Mouse (Mus musculus) megakaryocyte progenitor cell, adult 5-6 weeks (primary cell): ENCODE data around the gene Akap2. TPM values are rescaled to one million over a fixed set of nuclear protein-coding genes. Genes with fewer than 3 reads are reported as not detected.

Experiments used
- ATAC-seq: replicated peaks from 2 replicates; pipeline ENCODE4 v1.8.0; 2016; ENCODE audit warnings: mild to moderate bottlenecking, moderate TSS enrichment, inconsistent platforms; ENCODE audit not compliant: poor library complexity
- total RNA-seq, 2 experiments: library from RNA; stranded (forward) in 1 of 2; stranded (reverse) in 1 of 2; fragments of 157-497, 149-512 nt in 1 of 2; fragments of 200-1000 nt in 1 of 2; gene quantifications; 2 replicates each; pipeline versions ENCODE4 v1.2.3 to v1.2.4; 2015 to 2017

Gene Akap2
- total RNA-seq, 2 experiments from 2014 or later, result 0.02 TPM; not detected in 1

DNA sequence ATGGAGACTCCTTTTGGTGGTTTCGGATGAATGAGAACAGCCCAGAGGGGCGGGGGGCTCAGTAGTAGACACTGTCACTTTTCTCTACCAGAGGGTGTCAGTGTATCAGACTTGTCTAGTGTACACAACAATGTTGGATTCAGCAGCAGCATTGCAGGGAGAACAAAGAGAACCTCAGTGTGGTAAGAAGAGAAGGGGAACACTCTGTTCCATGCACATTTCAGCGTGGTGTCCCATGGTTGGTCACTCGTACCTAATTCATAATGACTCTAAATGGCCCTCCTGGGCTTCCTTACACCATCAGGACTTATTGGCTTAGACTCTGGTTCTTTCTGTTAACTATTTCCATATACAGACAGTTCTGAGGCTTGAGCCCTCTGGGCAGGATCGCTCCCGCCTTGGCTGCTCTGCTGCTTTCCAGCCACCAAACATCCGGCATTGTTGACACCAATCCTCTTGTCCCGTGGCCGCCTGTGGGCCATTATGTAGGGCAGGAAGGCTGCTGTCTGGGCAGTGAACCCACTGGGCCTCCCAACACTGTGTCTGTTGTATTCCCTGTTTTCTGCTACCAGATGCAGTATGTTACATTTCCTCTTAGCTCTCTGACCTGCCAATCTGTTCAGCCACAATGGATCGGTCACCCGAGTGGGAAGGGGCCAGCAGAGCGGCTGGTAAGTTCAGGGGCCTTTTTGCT is 19.4 kb upstream of the Akap2 start:
- ATAC-seq, result no peak

DNA sequence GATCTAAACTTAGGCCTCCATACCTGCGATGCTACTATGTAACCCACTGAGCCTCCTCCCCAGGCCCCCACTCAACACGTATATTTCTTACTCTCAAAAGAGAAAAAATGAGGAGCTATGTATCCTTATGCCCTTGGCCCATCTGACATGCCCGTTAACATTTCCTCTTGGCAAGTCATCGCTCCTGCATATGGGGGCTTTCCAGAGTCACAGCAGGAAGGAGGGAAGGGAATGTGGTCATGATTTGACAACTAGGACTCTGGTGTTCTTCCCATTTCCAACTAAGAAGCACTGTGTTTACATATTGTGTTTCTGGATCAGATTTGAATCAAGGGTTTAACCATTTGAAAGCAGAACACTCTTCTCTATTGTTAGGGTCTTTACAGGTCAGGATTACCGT is 15.9 kb upstream of the Akap2 start:
- no peak for ATAC-seq

DNA sequence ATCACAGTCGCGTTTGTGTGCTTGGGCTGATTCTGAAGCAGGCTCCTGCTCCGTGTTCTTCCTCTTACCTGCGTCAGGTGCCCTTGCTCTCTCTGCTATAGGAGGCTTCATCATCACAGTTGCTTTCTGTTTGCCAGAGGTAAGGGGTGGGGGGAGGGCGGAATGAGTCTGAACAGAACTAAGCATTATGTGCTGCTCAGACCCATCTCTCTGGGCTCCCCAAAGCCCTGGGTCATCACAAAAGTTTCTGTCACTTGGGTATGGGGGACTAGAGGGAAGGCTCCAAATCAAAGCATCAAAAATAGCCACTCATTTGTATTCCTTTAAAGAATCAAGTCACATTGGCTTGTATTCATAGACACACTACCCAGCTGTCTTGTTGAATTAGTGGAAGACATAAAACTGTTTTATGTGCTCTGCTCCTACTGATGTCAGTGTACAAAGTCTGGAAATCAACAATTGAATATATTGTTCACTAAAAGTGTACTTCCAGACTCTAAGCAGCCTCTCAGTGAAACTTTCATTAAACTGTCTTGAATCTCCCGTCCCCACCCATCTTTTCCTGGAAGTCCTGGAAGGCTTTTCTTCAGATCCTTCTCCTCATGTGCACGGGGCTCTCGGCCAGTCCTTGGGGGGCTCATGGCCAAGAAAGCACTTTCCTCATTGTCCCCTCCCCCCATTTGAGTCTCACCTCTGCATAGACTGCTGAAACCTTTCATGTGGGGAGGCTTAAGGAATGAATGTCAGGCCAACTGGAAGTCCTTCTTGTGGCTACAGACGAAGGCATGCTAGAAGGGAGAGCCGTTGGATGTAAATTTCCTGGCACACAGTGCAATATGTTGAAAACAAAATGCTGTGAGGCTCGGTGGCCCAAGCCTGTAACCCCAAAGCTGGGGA is 13.6 kb upstream of the Akap2 start:
- ATAC-seq, result no peak

DNA sequence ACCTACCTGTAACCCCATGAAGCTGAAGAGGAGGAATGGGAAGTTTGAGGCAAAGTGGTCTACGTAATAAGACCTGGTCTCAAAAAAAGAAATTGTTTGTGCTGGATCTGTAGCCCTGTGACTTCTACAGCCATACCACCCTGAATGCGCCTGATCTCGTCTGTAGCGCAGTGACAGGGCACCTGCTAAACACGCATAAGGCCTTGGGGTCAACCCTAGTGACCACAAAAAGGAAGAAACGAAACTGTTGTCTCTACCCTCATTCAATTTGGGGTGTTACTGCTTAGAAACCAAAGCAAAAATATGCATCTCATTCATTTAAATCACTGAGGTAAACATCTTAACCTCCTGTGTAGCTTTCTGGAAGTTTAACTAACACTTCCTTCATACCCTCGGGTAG is 12.9 kb upstream of the Akap2 start:
- ATAC-seq, result peak; percentile 64

DNA sequence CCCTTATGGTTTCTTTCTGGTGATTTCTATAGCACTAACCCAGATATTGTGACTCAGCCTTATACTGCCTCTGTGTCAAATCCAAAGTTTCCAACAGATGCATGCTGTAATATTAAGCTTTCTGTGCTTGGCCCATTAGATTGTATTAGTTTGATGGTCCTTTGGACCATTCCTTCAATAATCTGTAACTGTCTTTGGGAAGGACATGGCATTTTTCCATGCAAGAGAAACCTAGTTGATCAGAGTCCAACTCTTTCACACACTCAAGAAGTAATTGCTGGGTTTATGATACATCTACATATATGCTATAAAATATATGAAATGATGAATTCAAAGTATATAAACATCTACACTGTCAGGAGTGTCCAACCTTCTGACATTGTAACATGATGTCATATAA is 1.6 kb upstream of the Akap2 start:
- ATAC-seq, result no peak

DNA sequence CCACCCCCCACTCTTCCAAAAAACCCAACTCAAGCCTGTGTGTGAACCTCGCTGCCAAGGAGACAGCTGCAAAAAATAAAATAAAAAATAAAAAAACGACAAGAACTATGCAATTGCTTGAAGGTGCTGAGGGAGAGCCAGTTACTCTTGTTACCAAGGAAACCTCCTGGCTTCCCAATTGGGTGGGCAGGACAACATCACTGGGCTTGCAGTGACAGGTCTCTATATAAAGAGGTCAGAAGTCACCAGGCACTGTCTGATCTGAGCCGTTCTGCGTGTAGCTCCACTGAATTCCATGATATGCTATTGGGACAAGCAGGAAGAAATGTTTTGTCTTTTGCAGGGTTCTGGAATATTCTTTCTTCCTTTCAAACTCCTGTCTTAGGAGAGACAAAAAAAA is 722 bp upstream of the Akap2 start:
- ATAC-seq, result no peak

DNA sequence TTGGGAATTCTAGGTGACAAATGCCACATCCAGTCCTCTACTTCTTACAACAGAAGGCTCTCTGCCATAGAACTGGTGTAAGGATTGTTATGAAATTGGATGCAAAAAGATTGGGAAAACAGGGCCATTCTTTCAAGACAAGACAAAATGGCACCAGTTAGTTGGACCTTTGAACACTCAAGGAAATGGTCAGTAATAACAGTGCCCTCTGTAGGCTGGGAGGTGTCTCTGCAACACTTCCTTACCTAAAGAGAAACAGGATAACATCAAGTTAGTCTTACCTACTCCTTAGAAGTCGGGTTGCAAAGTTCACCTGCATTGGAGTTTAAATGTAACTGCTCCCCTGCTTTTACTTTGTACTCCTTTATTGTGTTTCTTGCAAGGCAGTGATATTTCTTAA is 1.9 kb downstream of the Akap2 start:
- ATAC-seq, result no peak

DNA sequence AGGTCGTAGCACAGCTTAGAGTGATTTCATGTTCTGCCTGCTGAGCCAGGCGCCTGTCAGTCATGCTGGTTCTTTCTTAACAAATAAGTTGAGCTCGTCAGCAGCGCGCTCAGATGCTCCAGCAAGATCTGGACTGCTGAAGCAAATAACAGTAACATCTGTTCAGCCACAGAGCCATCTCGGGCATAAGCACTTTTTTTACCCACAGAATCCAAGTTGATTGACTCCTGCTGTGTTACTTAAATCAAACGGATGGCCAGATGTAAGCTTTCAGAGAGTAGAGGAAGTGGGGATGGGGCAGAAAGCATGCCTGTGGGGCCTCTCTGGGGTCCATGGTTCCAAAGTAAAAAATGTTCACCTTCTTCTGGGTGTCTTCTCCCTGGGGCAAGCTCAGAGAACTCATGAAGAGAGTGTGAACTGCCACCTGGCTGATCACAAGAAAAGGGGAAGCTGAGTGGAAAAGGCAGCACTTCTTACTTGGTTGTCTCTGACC is 3.5 kb downstream of the Akap2 start:
- ATAC-seq, result no peak

DNA sequence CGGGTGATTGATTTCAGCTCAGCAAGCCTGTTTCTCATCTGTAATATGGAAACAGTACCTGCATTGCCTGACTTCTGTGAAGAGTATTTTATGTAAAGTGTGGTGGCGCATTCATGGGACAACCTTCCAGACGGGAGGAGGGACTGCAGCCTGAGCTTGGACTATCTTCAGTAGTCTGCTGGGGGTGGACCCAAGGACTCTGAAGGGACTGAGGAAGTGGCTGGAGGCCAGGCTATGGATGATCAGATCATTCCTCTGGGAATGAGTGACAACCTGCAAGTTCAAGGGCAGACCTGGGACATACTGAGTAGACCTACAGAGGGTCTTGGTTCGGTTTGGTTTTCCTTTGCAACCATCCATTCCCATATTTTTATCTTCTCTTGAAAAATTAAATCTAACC is 4.8 kb downstream of the Akap2 start:
- ATAC-seq, result no peak

DNA sequence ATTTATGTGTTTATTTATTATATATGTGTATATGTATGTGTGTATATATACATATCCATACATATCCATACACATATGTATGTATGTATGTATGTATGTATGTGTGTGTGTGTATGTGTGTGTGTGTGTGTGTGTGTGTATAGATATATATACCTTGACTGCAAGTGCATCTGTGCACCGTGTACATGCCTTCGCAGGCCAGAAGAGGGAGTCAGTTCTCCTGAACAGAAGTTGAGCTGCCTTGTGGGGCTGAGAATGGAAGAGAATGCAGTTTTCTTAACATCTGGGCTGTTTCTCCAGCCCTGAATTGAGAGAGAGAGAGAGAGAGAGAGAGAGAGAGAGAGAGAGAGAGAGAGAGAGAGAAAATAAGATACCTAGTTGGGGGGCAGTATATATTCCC is 6.2 kb downstream of the Akap2 start:
- ATAC-seq, result peak; percentile 69

DNA sequence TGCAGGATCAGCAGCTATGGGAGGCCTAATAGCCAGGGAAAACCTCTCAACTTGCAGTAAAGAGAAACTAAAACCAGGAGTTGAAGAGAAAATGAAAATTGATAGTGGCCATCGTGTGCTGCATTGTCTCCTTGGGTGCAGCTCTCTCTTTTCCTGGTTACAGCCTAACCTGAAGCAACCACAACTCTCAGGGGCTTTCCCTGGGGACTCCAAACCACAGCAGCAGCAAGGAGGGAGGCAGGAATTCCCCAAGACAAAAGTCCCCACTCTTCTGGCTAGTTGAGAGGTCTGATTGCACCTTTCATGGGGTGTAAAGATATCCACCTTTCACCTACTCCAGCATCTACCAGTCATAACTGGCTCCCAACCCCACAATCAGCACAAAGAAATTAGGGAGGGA is 8.1 kb downstream of the Akap2 start:
- no peak for ATAC-seq

DNA sequence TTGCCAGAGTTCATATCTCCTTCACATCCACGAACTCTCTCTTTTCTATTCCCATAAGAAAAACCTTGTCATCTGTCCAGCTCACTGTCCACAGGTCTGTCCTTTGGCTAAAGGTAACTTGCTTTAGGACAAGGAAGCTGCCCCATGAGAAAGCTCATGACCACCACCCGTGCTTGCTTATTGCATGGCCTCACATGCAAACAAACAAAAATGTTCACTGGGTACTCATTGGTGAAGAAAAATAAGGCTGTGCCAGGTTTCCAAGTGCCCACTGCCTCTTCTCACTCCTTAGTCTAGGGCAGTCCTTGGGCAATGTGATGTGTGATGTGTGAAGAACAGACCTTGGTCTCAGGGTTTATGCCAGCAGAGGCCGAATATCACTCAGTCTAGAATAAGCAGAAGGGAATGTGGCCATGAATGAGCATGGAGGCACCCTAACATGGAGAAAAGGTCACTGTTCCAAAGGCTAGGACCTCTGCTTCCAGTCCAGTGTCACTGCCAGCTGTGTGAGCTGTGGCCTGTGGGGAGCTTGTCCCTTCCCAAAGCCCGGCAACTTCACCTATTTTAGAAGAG is 11.2 kb downstream of the Akap2 start:
- no peak for ATAC-seq

DNA sequence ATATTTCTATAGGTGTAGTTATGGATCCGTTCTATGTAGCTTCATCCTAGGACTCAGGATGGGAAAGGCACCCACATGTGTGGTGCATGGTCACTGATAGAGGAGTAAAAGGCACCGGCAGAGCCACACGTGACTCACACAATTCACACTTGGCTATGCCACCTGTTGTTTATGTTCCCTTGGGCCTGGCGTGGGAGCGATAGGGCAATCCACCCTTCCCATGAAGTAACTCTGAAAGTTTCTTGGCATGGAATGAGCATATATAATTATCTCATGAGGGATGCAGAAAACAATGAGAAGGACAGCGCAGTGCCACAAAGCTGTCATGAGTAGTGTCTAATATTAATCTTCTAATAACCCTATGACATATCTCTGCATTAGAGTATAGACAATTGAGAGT is 12.6 kb downstream of the Akap2 start:
- ATAC-seq, result no peak

DNA sequence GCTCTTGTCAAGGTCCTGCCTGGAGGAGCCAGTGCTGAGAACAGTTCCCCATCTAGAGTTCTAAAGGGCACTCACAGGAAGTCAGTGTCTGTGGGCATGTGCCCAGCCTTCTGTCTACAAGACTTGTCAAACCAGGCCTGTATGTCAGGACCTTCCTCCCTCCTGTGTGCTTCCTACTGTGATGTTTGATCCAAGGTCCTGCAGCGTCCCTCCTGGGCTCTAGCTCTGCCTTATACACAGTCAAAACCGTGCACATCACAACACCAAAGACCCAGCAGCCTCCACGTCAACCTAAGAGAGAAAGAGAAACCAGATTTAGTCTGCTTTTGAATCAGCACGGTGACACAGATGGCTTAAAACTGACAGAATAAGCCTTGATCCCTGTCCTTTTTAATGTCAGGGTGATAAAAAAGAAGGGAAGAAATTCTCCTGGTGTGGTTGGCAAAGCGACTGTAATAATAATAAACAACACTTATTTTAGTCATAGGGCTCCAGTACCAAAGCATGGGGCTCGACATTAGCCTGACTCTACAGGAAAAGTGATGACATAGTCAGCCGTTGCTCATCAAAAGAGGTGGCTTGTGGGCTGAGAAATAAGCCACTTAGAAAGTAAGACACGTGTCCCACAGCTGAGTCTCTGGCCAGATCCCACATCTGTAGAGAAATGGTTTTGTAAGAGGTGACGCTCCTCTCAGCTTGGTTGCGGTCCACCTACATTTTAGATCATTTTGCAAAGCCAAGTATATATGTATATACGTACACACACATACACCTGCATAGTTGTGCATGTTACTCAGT is 13.5 kb downstream of the Akap2 start:
- 0 out of 2 replicates have a peak, but pooled peaks have one; percentile 12 for ATAC-seq

DNA sequence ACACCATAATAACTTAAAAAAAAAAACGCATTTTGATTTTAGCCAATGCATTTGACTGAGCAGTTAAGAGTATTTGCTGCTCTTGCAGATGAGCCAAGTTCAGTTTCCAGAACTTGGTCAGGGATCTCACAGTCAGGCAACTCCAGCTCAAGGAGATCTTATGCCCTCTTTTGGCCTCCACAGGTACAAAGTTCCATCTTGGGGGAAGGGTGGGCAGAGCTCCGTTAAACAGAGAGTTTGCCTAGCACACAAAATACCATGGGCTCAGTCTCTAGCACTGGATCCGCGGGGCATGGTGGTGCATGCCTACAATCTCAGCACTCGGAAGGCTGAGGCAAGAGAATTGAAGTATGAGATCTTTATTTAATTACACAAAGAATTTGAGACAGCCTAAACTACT is 14.9 kb downstream of the Akap2 start:
- ATAC-seq, result no peak

DNA sequence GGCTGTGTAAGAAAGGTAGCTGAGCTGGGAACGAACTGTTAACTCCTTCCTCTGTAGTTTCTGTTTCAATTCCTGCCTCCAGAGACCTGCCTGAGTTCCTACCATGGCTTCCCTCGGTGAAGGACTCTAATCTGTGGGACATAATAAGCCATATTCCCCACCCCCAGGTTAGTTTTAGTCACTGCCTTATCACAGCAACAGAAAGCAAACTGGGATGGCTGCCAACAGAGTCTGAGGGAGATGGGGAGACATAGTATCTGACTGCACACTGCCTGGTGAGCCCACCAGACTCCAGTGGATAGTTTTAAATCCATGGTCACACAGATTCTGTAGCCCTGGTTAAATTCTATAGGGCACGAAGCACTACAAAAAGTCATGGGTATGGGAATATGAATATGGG is 16.0 kb downstream of the Akap2 start:
- ATAC-seq, result peak; percentile 88

DNA sequence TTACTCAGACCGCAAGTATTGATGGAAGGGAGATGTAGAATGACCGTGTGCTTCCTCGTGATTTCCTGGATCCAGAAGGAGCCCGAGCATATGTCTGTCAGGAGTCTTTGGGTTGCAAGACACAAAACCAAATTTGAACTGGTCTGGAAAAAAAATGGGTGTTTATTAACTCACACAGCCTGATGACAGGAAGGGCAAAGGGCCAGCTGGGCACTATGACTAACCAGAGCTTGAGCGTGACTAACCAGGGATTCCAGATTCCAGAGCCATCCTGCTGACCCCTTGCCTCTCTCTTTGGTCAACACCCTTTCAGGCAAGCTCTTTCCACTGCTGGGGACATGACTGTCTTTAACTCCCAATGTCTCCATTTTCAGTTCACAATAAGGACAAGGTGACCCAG is 18.0 kb downstream of the Akap2 start:
- no peak for ATAC-seq

DNA sequence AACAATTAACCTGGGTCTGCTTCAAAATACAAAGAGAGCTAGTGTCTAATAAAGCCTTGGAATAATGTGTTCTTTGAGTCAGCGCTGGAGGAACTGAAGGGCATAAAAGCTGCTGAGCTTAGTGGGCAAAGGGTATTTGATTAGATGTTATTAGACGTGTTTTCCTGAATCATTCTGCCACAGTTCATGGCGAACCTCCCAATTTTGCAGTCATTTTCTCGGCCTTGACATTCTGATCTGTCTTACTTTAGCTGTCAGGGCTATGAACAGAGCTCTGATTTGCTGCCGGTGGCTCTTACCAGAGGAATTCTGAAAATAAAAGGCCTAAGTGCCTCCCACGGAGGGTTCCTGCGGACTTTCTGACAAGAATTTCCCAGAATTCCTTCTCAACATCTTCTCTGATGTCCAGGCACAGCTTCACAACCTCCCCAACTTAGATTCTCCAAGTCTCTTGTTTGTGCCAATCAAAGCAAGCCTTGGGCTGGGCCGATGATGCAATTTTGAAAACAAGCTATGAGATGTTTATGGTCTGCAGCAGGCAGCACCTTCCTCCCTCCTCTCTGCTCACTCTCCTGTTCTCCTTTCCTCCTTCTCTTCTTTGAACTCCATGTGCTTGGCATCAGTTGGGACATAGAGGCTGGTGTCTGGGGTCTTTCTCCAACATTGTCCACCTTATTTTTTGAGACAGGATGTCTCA is 21.5 kb downstream of the Akap2 start:
- no peak for ATAC-seq

DNA sequence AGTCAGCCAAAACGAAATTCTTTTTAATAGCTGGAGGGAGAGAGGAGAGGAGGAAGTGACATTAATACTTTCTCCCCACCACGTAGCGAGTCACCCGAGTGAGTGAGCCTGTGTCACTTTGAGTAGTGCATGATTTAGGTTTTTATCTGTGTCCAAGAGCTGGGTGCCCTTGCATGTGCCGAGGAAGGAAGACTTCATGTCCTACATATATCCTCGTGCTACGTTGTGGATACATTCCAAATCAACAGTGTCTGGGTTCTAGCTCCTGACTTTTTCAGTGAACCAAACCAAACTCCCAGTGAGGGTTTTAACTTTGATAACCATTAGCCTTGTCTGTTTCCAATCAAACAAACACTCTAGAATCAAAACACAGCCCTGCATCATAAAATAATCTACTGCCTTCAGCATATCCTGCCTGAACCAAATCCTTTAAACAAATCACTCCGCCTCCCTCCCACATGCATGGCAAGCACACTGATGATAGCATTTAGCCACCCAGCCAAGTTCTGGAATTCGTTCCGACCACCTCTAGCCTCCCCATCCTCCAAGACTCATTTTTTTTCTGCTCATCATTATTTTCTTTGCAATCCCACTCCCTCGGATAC is 26.0 kb downstream of the Akap2 start:
- ATAC-seq, result no peak

DNA sequence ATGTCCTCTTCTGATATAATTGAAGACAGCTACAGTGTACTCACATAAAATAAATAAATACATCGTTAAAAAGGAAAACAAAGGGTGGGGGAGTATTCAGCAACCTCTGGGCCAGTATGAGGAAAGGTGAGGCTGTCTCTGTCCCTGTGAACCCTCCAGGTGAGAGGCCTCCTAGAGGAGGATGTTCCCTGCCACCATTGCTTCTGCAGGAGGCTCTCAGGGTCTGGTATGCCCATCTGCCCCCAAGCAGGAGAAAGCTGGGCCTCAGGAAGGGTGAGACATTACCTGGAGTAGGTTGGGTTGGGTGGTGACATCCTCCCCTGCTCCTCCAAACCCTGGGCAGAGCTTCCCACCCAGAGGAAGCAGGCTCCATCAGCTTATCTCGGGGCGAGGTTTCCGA is 33.2 kb downstream of the Akap2 start:
- no peak for ATAC-seq
